12 mouse cellular contexts compared by ENCODE assay signal in genomic region chr1:191604690-191605089, GRCm38 (mm10).
"Had no signal": no experiment of that assay in that cellular context is flagged by ENCODE, and none has a peak within 500 bp of the region (broad histone marks: within the 10 kb centered on the region; RNA-seq: fewer than 3 reads in every experiment).

No protein-coding gene starts in this region.

- H3K27ac ChIP-seq: kidney, postnatal 0 days; limb, embryonic 13.5 days; liver, embryonic 14.5 days had no signal

- ATAC-seq: lung, postnatal 0 days; midbrain, embryonic 16.5 days had no signal

- H3K4me3 ChIP-seq: limb, embryonic 13.5 days had no signal

- H3K9me3 ChIP-seq: limb, embryonic 13.5 days had no signal

- H3K4me1 ChIP-seq: limb, embryonic 13.5 days had no signal

- H3K9ac ChIP-seq: limb, embryonic 13.5 days; liver, embryonic 14.5 days had no signal

- H3K27me3 ChIP-seq: limb, embryonic 13.5 days had no signal

- DNase-seq: kidney, adult 8-10 months; kidney, postnatal 36 days; layer of hippocampus, adult 9-11 months; left cerebral cortex, postnatal 4 days; lung, adult 2 months; lung, postnatal 36 days; right cerebral cortex, postnatal 25 days had no signal

- H3K4me2 ChIP-seq: limb, embryonic 13.5 days had no signal
